Mouse (Mus musculus) heart, embryonic 12.5 days (tissue): Measurements from ENCODE around the gene Nt5c. TPM values are rescaled to one million over a fixed set of nuclear protein-coding genes. Genes with fewer than 3 reads are reported as not detected.
"Not testable (repeated sequence)": the region's sequence is repeated elsewhere in the genome, so short reads cannot be mapped to it uniquely, and the experiment has no call there.

Source experiments
- ATAC-seq: fragments of 200-750 bp; cut with Nextera tagmentation; 2 replicates; pipeline ENCODE4 v1.8.0; 2017; ENCODE audit warnings: moderate TSS enrichment, moderate library complexity; ENCODE audit not compliant: insufficient number of reproducible peaks, low FRiP score
- H3K27ac ChIP-seq: fragments of 300-500 bp; sonication (generic); 2 replicates; pipeline ENCODE4 v1.5.1; 2016; ENCODE audit warnings: mild to moderate bottlenecking, moderate library complexity; ENCODE audit not compliant: poor library complexity, severe bottlenecking
- H3K27me3 ChIP-seq: fragments of 300-500 bp; sonication (generic); replicated peaks from 2 replicates; pipeline ENCODE4 v1.6.1; 2016; ENCODE audit warnings: mild to moderate bottlenecking, moderate library complexity
- H3K36me3 ChIP-seq: fragments of 300-500 bp; sonication (generic); 2 replicates; pipeline ENCODE4 v1.6.1; 2016; ENCODE audit warnings: mild to moderate bottlenecking, moderate library complexity
- H3K4me1 ChIP-seq: fragments of 300-500 bp; sonication (generic); replicated peaks from 2 replicates; pipeline ENCODE4 v1.6.1; 2016; ENCODE audit warnings: mild to moderate bottlenecking
- H3K4me2 ChIP-seq: fragments of 300-500 bp; sonication (generic); 2 replicates; pipeline ENCODE4 v1.6.1; 2016; ENCODE audit warnings: mild to moderate bottlenecking, moderate library complexity
- H3K4me3 ChIP-seq: fragments of 300-500 bp; sonication (generic); 2 replicates; pipeline ENCODE4 v1.5.1; 2016; ENCODE audit warnings: mild to moderate bottlenecking
- H3K9ac ChIP-seq: fragments of 300-500 bp; sonication (generic); 2 replicates; pipeline ENCODE4 v1.6.1; 2016; ENCODE audit warnings: mild to moderate bottlenecking, moderate library complexity
- H3K9me3 ChIP-seq: fragments of 300-500 bp; sonication (generic); replicated peaks from 2 replicates; pipeline ENCODE4 v1.6.1; 2016; ENCODE audit warnings: mild to moderate bottlenecking, moderate library complexity
- WGBS: fragments of 180-500 bp; shearing (Covaris S2); methylation state at CpG from one replicate; pipeline ENCODE4 v1.1.7; 2016; 5-methylcytosine and 5-hydroxymethylcytosine counted together
- polyA plus RNA-seq: library from polyadenylated mRNA; unstranded; fragments of >200 nt; fragmentation: Nextera tagmentation; extraction: Ambion mirVana; gene quantifications from 2 replicates; pipeline ENCODE4 v1.2.1, GENCODE M21; 2016

The Nt5c gene
- polyA plus RNA-seq, 1 experiment from 2014 or later, result 58.2 TPM

GRCm38 (mm10) chr11:115483278-115483677 is 8.4 kb downstream of the Nt5c start:
- Histone ChIP-seq H3K4me3 (no peak overlapping the region), H3K27ac (no peak overlapping the region), H3K4me1 (peaks cover 7% of the 10 kb centered on the region; the same call in 1 of the 2 replicates), H3K36me3 (0 out of 2 replicates have a peak, but pooled peaks cover 3% of the 10 kb centered on the region), H3K4me2 (no peak overlapping the region), H3K9me3 (no peaks in the 10 kb centered on the region), H3K9ac (no peak overlapping the region), H3K27me3 (no peaks in the 10 kb centered on the region)
- 67% methylated on average over 11 of the region's 11 CpGs for WGBS
- ATAC-seq, result no peak

DNA sequence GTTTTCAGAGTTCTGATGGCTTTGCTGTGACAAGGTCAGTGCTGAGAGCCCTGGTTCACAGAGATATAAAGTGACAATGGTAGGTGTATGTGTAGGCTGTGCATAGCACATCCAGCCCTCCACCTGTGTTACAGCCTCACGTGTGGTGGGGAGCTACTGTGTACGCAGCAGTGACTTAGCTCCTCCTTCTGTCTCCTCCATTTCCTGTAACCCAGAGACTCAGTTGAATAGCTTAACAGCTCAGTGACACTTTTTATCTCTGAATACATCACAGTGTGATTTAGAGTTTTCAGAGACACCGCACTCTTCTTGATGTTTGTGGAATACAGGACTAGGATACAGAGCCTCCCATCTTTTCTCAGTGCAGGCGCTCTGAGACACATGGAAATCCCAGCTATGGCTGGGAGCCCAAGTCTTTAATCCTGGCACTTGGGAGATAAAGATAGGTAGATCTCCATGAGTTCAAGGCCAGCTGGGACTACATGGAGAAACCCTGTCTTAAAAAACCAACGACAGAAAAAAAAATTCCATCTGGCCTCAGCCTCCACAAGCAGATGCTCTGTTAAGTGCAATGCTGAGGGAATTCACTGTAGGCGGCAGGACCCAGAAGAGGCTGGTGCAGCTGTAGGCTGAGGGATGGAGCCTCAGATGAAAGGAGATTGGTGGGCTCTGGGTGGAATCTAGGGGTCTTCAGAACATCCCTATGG is 10.0 kb downstream of the Nt5c start:
- no peak overlapping the region for H3K9ac ChIP-seq
- no peak for ATAC-seq
- no peaks in the 10 kb centered on the region for H3K27me3 ChIP-seq
- no peak overlapping the region for H3K4me3 ChIP-seq
- no peak overlapping the region for H3K4me2 ChIP-seq
- H3K9me3 ChIP-seq, result no peaks in the 10 kb centered on the region
- peaks cover 14% of the 10 kb centered on the region for H3K4me1 ChIP-seq
- H3K36me3 ChIP-seq, result 0 out of 2 replicates have a peak, but pooled peaks cover 3% of the 10 kb centered on the region
- no peak overlapping the region for H3K27ac ChIP-seq
- WGBS, result 84% methylated on average over 6 of the region's 6 CpGs

DNA sequence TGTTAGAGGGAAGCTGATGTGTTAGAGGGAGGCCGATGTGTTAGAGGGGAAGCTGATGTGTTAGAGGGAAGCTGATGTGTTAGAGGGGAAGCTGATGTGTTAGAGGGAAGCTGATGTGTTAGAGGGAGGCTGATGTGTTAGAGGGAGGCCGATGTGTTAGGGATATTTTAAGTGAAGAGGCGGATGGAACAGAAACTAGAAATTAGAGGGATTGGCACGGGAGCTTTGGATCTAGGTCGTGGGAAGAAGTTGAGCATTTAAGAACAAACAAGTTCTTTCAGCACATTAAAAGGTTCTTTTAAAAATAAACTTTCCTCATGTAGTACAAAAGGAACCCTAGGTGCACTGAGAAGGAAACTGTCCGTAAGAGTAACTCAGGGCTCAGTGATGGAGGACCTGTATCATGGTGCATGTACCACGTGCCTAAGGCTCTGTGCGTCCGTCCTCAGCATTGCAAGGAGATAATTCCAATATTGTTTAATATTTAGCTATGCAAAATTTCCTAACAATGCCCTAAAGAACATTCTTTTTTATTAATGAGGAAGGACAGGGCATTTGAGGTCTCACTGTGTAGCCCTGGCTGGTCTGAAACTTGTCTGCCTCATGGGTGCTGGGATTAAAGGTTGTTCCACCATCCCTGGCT is 13.2 kb downstream of the Nt5c start:
- peaks cover 30% of the 10 kb centered on the region for H3K4me1 ChIP-seq
- WGBS, result 81% methylated on average over 9 of the region's 9 CpGs

DNA sequence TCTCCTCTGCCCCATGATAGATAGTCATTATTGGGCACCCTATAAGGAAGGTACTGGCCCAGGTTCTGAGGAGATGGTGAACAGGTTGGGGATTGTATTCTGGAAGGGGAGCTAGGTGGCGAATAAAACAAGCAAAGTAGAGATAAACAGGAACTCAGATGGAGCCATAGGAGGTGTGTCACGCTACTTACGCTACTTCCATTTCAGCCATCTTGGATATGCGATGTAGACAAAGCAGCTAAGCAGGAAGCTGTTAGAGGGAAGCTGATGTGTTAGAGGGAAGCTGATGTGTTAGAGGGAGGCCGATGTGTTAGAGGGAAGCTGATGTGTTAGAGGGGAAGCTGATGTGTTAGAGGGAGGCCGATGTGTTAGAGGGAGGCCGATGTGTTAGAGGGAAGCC is 14.3 kb downstream of the Nt5c start:
- not testable (repeated sequence) for H3K9ac ChIP-seq, H3K36me3 ChIP-seq
- H3K4me2 ChIP-seq, result peak overlapping the region; percentile 97; the same call in 1 of the 2 replicates

More for the DNA sequence above, 13.2 kb downstream of the Nt5c start:
- Histone ChIP-seq H3K27me3 (no peaks in the 10 kb centered on the region), H3K36me3 (no peaks in the 10 kb centered on the region), H3K4me3 (no peak overlapping the region), H3K4me2 (no peak overlapping the region), H3K27ac (no peak overlapping the region), H3K9ac (no peak overlapping the region), H3K9me3 (no peaks in the 10 kb centered on the region)
- ATAC-seq, result no peak

DNA sequence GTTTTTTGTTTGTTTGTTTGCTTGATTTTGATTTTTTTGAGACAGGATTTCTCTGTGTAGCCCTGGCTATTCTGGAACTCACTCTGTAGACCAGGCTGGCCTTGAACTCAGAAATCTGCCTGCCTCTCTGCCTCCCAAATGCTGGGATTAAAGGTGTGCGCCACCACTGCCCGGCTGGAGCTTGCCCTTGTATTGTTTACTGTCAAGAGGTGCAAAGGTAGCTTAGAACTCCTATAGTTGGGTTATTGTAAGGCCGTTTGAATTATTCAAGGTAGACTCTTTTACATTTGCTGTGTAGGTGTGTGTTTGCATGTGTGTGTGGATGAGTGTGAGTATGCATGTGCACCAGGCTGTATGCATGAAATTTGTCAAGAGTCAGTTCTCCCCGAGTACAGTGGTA is 15.0 kb downstream of the Nt5c start:
- not testable (repeated sequence) for H3K9me3 ChIP-seq, H3K4me3 ChIP-seq, H3K27ac ChIP-seq, ATAC-seq, H3K36me3 ChIP-seq, H3K27me3 ChIP-seq
- 77% methylated on average over 4 of the region's 4 CpGs for WGBS
- Histone ChIP-seq H3K4me1 (peaks cover 40% of the 10 kb centered on the region), H3K4me2 (peak overlapping the region; percentile 97), H3K9ac (peak overlapping the region; percentile 85; the same call in 1 of the 2 replicates)

More for the DNA sequence above, 14.3 kb downstream of the Nt5c start:
- not testable (repeated sequence) for H3K27me3 ChIP-seq, H3K27ac ChIP-seq, ATAC-seq, H3K9me3 ChIP-seq, H3K4me3 ChIP-seq
- H3K4me1 ChIP-seq, result peaks cover 40% of the 10 kb centered on the region
- 80% methylated on average over 7 of the region's 7 CpGs for WGBS

GRCm38 (mm10) chr11:115475758-115476237 is 15.9 kb downstream of the Nt5c start:
- 4% methylated on average over 28 of the region's 28 CpGs for WGBS

DNA sequence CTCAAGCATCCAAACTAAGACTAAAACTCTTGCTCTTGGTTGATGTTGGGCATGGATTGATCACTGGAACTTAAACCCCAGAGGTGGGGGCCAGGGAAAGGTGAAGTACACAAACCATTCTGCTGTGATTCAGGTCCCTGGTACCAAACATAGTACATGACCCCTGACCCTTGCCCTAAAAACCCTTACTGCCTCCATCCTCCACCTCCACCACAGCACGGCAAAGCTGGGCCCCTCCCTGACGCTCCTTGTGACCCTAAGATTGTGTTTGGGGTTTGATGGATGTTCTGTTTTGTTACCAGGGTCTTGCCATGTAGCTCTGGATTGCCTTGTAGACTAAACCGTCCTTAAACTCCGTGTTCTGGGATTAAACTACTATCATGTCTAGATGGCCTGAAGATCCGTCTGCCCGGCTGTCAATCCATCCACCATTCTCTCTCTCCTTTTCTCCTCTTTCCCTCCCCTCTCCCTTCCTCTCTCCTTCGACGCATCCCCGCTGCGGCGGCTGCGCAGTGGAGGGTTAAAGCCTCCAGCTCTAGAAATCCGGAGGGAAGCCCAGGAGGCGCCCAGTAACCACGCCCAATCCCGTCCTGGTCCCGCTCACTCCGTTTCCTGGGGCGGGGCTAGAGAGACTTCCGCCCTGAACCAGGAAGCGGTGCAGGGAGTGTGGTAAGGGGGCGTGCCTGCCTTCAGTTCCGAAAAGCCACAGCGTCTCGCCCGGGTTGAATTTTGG is 16.5 kb downstream of the Nt5c start, which contains the start of gene Armc7:
TSS of gene Armc7 (plus strand) at position 643 of the 733 bp plus-strand sequence.
- no peaks in the 10 kb centered on the region for H3K27me3 ChIP-seq
- H3K9ac ChIP-seq, result peak within 1 kb of the TSS; percentile 85
- H3K4me1 ChIP-seq, result peaks cover 40% of the 10 kb centered on the region
- under 1% methylated on average over 26 of the region's 26 CpGs for WGBS
- peak within 1 kb of the TSS; percentile 76 for H3K27ac ChIP-seq
- ATAC-seq, result peak; percentile 93
- peak within 1 kb of the TSS; percentile 94 for H3K4me3 ChIP-seq
- no peaks in the 10 kb centered on the region for H3K9me3 ChIP-seq
- H3K4me2 ChIP-seq, result peak within 1 kb of the TSS; percentile 97
- H3K36me3 ChIP-seq, result no peaks in the 10 kb centered on the region

More at GRCm38 (mm10) chr11:115475758-115476237, 15.9 kb downstream of the Nt5c start:
- Histone ChIP-seq H3K4me1 (peaks cover 40% of the 10 kb centered on the region), H3K4me2 (peak overlapping the region; percentile 97), H3K4me3 (peak overlapping the region; percentile 94), H3K9ac (peak overlapping the region; percentile 85), H3K36me3 (no peaks in the 10 kb centered on the region), H3K27me3 (no peaks in the 10 kb centered on the region), H3K27ac (0 out of 2 replicates have a peak overlapping the region, but pooled peaks have one; percentile 14), H3K9me3 (no peaks in the 10 kb centered on the region)
- ATAC-seq, result 0 out of 2 replicates have a peak, but pooled peaks have one; percentile 6

DNA sequence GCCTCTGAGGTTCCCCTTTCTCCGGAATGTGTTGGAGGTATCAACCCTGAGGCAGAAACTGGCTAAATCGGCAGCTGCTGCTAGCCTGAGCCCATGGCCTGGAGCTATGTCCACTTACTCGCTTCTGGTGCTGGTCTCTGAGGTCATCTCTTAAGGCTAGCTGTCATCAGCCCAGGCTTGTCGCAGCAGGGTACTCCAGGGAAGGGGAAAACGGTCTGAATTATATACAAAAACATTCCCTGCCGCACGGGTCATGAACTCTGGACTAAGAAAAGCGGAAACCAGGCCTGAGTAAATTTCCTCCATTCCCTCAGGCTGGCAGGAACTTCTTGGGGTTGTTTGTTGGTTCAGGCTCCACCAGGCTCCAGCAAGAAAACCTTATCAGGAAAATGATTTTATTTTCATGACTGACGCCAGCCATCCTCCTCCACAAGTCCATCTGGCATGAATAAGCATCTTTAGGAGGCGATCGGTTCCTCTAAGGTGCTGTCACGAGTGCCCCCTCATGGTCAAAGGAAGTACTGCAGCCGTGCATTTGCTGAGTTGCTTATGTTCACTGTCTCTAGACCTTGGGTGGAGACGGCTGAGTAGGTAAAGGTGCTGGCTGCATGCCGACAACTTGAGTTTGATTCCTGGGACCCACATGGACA is 17.9 kb downstream of the Nt5c start:
- Histone ChIP-seq H3K4me1 (peaks cover 40% of the 10 kb centered on the region), H3K27me3 (no peaks in the 10 kb centered on the region), H3K36me3 (no peaks in the 10 kb centered on the region), H3K4me2 (peak overlapping the region; percentile 21; the same call in 1 of the 2 replicates), H3K27ac (peak overlapping the region; percentile 76), H3K4me3 (no peak overlapping the region), H3K9me3 (no peaks in the 10 kb centered on the region), H3K9ac (peak overlapping the region; percentile 16; the same call in 1 of the 2 replicates)
- peak; percentile 66 for ATAC-seq
- WGBS, result 15% methylated on average over 15 of the region's 15 CpGs

DNA sequence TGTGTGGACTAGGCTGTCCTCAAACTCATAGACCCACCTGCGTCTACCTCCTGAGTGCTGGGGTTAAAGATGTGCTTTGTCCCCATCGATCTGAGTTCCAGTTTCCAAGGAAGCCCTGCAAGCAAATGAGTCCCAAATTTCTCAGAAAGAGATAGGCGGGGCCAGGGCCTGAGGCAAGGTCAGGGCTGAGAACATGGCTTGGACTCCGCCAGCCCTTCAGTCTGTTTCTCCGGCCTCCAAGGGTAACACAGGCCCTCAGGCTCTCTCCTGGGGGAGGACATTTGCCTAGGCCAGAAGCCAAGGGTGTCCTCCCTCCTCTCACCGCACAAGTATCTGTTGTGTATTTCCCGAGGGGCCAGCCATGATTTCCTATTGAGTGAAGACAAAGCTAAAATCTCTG is 19.5 kb downstream of the Nt5c start:
- H3K27ac ChIP-seq, result no peak overlapping the region
- H3K27me3 ChIP-seq, result no peaks in the 10 kb centered on the region
- H3K4me1 ChIP-seq, result peaks cover 44% of the 10 kb centered on the region
- ATAC-seq, result no peak
- H3K9me3 ChIP-seq, result no peaks in the 10 kb centered on the region
- no peaks in the 10 kb centered on the region for H3K36me3 ChIP-seq
- H3K4me2 ChIP-seq, result no peak overlapping the region
- no peak overlapping the region for H3K4me3 ChIP-seq
- H3K9ac ChIP-seq, result no peak overlapping the region; the same call in 1 of the 2 replicates
- 75% methylated on average over 7 of the region's 7 CpGs for WGBS

DNA sequence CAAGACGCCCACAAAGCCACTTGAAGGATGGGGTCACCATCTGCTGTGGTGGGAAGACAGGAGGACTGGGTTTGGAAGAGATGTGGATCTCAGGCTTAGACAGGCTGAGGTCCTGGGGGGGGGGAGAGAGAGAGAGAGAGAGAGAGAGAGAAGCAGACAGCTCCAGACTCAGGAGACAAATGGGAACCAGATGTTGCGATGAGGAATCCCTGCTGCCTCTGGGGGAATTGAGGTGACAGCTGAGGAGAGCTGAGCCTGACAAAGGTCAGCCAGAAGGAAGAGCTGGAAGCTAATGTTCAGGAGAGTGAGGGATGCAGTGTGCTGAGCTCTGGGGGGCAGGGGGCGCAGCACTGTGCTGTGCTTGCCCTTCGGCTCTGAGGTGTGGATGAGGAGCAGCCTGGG is 24.4 kb downstream of the Nt5c start:
- Histone ChIP-seq H3K27me3 (peaks cover 7% of the 10 kb centered on the region; the same call in 1 of the 2 replicates), H3K4me1 (peaks cover 21% of the 10 kb centered on the region), H3K4me2 (no peak overlapping the region), H3K9ac (0 out of 2 replicates have a peak overlapping the region, but pooled peaks have one; percentile 19), H3K9me3 (no peaks in the 10 kb centered on the region), H3K4me3 (no peak overlapping the region), H3K27ac (no peak overlapping the region), H3K36me3 (no peaks in the 10 kb centered on the region)
- ATAC-seq, result no peak
- WGBS, result 21% methylated on average over 4 of the region's 4 CpGs
